Mouse (Mus musculus): Measurements from ENCODE around the gene Cyp2g1.
"Not testable (repeated sequence)": the region's sequence is repeated elsewhere in the genome, so short reads cannot be mapped to it uniquely, and the experiment has no call there.

The Cyp2g1 gene

DNA sequence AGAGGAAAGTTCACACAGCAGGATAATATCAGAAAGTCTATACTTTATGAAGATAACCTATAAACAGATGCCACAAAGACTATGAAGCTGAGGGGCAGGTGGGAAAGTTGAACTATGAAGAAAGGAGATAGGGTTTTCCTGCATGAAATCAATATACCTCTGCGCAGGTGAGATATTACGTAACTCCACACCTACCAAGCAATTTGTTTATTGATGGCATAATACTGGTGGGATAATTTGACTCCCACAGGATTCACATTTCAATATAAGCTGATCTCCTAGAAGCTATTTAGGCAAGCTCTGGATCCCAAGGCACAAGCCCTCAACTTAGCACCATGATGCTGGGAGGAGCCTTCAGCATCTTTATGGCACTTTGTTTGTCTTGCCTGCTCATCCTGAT is at the start of gene Cyp2g1:
Gene Cyp2g1 (plus strand): TSS at position 301 of the 400 bp plus-strand sequence.
- no peak for DNase-seq (ENCODE audit: low spot score in 2 of 2)

DNA sequence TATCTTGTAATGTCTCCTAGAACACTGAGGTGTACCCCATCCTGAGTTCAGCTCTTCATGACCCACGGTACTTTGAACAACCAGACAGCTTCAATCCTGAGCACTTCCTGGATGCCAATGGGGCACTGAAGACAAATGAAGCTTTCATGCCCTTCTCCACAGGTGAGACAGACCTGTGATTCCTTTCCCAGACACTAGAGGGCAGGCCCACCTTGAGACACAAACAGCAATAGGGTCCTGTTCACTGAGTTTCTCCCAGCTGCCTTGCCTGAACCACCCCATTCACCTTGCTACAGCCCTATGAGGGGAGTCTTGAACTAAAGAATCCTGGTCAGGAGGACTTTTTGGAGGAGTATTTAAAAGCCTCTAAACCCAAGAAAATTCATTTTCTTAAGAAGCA is 41.6 kb upstream of the Cyp2g1 start:
- no peak for DNase-seq (ENCODE audit: low spot score in 2 of 2)

DNA sequence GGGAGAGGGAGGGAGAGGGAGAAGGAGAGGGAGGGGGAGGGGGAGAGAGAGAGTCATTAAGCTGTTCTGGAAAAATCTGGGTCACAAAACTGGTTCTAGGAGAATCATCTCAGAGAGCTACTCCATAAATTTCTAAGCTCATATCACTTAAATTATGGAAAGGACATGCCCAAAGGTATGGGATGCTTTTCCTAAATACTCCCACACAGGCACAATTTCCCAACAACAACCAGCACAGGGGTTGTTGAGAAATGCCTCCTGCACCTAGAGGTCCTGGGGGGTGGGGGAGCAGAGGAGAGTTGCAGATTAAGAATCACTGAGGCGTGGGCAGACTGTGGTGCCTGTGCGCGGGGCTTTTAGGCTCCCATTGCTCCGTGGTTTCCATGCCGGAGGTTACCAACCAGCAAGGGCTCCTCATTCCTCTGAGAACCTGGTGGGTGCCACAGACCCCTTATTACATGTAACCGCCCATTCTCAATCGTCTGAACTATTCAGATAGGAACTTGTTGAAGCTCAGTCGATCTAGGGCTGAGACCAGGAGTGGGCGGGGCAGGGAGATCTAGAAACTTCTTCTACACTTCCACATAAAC is 38.7 kb upstream of the Cyp2g1 start:
- no peak for DNase-seq (ENCODE audit: low spot score in 2 of 2)

DNA sequence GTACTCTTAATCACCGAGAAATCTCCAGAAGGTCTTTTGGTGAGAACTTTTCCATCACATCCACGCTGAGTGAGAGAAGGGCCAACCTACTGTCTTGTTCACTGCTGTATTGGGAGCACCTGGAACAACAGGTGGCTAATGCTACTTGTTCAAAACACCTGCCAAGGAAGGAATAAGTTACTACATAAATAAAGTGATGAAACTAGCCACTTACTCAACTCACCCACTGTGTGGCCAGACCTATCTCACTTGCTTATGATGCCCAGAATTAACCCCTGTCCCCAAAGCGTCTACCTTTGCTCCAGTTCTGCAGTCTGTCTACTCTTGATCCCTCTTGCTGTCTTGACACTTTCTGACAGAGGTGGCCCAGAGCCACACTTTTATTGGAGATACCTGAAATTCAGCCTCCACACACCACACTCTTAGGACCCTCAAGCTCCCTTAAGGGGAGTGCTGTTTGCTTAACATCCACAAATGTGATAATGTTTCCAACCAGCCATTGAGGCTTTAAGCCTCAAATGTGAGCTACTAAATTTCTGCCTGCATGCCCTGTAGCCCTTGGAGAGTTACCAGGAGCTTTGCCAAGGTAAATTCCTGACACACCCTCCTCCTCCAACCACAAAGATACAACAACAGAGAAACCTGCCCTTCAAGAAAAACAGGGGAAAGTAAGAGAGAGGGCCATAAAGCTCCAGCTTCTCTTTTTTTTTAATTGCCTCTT is 35.7 kb upstream of the Cyp2g1 start:
- no peak for DNase-seq (ENCODE audit: low spot score in 2 of 2)

DNA sequence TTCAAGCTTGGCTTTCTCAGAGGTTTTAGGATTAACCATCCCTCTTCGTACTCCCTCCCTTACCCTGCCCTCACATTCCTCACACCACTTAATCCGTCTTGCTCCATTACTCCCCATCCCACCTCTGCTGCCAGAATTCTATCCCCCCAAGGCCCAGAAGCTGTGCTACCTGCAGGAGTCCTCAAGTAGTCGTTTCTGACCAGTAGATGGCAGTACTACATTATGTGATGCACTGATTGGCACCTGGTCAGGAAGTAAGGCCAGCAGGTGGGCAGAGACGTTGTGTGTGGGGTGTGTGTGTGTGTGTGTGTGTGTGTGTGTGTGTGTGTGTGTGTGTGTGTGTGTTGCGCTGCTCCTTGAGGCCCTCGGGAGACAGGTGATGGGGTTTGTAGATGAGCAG is 32.8 kb upstream of the Cyp2g1 start:
- DNase-seq (ENCODE audit: low spot score in 2 of 2) = no peak

DNA sequence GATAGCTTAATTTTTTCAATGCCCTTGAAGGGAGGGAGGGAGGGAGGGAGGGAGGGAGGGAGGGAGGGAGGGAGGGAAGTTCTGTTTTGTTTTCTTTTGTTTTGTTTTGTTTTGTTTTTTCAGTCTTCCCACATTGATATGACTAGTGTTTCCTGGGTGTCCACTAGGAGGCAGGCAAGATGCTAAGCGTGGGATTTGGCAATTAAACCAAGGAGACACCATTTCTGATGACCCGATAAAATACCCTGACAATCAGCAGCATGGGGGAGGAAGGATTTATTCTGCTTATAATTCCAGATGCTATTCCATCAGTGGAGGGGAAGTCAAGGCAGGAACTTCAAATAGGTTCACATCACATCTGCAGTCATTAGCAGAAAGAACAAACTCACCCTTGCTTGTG is 30.9 kb upstream of the Cyp2g1 start:
- DNase-seq (ENCODE audit: low spot score in 2 of 2) = no peak

DNA sequence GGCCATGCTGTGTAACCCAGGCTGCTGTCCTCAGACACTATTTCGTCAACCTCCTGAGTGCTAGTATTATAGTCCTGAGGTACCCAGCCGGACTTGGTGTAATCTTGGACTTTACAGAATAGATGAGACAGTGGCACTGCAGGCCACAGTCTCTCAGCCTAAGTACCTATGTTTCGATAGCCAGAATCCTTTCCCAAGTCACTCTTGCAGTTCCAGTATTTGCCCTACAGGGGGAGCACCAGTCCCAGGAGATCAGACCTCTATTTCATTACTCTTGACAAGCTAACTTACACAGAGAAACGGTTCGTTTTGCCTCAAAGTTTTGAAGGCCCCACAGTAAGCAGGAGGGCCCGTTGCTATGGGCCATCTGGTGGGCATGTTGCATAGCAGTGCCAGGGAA is 30.2 kb upstream of the Cyp2g1 start:
- peak; percentile 24 to 25 for DNase-seq (ENCODE audit: low spot score in 2 of 2)

DNA sequence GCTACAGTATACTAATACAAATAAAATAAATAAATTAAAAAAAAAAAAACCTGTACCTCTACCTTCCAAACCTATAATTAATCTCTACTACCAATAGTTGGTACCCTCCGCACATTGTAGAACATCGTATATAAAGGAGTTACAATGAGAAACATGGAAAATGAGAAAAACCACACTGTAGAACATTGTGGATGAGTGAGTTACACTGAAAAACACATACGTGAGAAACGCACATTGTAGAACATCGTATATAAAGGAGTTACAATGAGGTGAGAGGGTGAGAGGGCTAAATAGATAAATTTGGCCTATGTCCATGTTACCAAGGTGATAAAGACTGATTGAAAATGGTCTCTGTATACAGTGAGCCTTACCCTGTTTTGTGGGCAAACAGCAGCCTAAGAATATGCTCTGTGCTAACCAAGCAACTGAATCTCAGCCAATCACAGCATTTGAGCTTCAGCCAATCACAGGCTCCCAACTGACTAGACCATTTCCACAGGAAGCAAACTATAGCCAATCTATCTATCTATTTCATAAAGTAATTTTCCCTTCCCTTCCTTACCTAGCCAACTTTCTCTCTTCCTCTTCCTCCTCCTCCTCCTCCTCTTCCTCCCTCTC is 28.8 kb upstream of the Cyp2g1 start:
- no peak for DNase-seq (ENCODE audit: low spot score in 2 of 2)

DNA sequence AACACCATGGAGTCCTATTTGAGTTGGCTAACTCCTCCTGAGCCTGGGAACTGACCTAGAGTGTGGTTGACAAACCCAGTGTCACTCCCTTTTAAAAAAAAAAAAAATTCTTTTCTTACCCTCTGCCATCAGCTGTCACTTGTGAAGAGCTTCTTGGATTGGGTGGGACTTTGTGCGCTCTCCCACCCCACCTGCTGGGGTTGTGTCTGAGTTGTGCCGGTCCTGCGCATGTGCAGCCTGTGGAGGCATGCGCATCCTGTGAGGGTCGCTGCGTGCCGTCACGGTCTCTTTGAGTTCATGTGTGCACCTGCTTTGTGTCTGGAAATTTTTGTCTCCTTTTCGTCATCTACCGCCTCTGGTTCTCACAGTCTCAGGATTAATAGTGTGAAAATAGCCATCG is 28.2 kb upstream of the Cyp2g1 start:
- peak; percentile 33 to 40 for DNase-seq (ENCODE audit: low spot score in 2 of 2)

DNA sequence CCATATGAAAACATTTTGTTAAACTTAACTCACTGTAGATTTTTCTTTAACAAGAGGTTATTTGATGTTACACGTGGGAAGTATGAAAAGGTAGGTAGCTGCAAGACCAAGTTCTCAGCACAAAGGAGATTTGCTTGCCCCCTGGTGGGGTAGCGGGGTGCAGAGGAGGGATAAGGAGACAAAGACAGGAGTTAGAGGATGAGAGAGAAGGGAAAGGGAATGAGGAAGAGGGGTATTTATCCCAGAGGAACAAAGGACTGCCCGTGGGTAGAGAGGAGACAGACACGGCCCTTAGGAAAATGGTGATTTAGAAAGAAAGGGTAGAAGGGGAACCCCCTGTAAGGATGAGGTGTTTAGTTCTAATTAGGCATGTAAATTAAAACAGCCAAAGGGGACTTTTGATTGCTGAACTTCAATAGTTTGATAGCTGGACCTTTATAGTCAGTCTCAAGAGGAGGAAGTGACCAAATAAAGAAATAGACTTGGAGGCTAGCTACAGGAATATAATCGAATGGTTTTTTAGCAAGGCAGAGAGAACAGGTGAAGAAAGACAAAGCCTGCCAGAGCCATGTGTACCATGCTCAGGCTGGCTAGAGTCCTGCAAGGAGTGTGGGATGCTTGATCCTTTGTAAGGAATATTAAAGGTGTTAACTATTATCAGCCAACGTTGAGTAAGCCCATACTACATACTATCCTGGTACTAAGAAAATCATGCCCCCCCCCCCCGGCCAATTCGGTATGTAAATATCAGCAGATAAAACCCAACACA is 27.5 kb upstream of the Cyp2g1 start:
- no peak for DNase-seq (ENCODE audit: low spot score in 2 of 2)

DNA sequence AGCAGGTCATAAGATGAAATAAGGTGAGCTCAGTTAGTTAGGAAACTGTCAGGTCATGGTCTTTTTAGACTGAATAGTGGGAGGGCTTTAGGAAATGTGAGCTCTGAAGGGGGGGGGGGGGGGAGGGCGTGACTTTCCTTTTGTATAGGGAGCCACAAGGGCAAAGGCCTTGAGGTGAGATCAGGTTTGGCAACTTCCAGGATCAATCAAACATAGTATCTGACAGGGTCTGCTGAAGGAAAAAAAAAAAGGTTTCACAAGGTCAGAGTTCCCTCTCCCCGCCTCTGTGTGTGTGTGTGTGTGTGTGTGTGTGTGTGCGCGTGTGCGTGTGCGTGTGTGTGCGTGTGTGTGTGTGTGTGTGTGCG is 26.9 kb upstream of the Cyp2g1 start:
- no peak for DNase-seq (ENCODE audit: low spot score in 2 of 2)

DNA sequence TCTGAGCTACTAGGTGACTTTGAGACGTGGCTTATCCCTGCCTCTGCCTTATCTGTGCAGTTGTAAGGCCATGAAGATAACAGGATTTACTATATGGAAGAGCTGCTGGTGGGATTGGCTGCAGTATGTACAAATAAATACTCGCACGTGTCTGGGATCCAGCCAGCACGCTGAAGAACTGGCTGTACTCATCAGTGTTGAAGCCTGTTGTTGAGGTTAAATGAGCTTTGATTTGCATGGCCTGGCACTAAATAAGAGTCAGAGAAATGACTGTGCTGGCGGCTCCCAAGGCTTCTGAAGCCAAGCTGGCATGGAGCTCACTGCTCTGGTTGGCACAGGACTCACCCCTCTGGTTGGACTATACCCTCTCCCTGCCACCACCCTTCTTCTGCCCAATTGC is 25.5 kb upstream of the Cyp2g1 start:
- DNase-seq (ENCODE audit: low spot score in 2 of 2) = no peak

DNA sequence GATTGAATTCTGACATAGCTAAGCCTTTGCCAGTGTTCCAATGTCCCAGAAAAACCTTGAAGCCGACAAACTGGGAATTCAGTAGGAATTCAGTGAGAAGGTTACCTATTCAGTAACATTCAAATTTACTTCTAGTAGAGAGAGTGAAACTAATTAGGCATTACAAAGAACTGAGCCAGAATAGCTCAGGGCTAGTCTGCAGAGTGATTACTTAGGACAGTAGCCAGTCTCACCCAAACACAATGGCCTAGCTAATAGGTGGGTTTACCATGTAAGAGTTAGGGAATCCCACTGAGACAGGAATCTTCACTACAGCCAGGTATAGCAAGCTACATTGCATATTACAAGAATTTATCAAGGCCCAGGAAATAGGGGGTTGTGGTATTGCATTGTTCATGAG is 22.7 kb upstream of the Cyp2g1 start:
- not testable (repeated sequence) for DNase-seq (ENCODE audit: low spot score in 2 of 2)

DNA sequence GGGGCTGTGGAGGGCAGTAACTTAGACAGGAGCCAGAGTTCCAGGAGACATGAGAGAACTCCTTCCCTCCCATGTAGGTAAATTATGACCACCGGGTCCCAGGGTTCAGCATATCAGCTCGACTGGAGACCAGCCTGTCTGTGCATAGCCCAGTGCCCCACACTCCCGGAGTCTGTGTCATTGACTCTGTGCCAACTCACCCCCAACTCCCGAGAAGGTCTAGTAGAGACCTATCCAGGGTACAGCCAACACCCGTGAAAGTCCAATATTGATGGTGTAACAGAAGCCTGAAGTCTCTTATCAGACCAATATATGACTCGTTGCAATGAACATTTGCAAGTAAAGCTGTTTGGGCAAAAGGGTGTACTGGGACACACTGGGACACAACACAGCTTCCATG is 18.7 kb upstream of the Cyp2g1 start:
- DNase-seq (ENCODE audit: low spot score in 2 of 2) = no peak

DNA sequence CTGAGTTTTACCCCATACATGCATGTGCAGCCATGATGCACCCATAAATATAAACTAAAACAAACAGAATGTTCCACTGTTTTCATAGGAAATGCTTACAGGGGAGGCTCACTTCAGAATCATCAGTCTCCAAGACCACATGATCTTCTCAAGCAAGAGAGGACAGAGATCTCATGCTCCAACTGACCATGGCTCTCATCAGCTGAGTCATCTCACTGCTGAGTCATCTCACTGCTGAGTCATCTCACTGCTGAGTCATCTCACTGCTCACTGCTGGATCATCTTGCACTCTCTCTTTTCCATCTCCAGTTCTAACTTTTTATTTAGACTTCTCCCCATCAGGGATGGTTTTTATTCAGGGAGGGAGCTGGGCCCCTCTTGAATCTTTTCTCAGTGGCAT is 8.6 kb upstream of the Cyp2g1 start:
- no peak for DNase-seq (ENCODE audit: low spot score in 2 of 2)

DNA sequence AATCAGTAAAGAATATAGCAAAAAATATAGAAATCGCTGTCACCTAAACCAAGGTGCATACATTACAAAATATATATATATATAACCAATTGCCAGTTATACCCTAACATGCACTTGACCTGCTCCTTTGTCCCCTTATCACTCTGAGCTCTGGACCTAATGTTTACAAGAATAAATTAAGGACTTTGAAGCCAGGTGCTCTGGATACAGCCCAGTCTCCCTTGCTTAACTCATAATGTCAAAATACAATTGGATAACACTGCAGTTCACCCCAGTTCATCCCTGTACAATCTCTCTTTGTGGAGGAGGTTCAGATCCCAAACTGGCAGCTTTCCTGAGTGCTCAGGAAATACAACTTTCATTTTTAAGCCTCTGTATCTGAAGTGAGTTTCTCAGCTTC is 7.7 kb upstream of the Cyp2g1 start:
- DNase-seq (ENCODE audit: low spot score in 2 of 2) = no peak

DNA sequence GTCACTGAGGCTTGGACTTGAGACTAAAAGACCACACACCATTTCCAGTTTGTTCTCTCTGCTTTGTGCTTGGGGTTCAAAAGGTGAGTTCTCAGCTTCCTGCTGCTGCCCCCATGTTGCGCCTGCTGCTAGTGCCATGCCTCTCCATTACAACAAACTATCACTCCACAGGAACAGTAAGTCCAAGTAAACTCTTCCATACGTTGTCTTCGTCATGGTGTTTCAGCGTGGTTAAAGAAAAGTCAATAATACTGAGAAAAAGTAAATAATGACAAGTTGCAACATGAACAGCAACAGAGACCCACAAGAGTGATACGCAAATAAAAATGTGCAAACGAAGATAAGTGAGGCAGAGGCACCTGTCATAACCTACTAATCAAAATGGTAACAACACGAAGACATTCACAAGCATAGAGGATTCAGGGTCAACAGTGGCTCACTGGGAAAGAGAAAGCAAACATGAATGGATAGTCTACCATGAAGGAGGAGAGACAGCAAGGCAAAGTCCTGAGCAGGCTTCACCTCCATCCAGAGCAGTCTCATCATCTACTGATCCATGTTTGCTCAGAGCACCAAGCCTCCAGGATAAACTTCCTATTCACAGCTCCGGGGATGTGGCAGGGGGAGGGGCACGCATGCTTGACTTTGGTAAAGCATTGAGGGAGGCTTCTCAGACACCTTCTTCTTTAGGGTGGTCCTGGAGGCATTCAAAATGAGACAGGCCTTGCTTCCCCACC is 23.0 kb downstream of the Cyp2g1 start:
- not testable (repeated sequence) for DNase-seq (ENCODE audit: low spot score in 2 of 2)

DNA sequence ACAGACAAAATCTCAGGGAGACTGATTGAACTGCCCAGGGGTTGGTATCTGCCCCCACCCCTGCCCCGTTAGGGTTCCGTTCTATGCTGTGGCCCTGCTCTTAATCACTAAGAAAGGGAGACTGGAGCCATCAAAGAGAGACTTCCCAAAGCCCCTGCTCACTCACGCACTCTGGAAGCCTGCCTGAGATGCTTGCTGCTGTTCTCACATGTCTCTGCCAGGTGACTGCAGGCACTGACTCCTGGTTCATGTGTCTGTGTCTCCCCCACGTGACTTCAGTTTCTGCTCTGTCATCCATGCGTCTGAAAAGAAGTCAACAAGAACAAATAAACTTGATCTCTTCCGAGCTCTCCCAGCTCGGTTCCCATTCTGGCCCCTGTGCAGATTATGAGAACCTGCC is 24.0 kb downstream of the Cyp2g1 start:
- not testable (repeated sequence) for DNase-seq (ENCODE audit: low spot score in 2 of 2)

DNA sequence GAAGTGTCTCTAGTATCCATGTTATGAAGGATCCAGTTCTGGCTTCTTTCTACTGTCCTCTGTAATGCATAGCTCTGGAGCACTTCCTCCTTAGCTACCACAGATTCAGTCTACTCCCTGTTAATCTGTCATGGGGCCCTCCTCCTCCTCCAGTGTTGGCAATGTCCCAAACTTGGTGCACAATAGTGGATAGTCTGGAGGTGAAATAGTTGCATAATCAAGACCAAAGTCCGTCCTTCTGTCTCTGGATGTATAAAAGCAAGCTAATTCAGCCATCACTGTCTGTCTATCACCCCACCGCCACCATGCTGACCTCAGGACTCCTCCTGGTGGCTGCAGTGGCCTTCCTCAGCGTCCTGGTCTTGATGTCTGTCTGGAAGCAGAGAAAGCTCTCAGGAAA is 26.4 kb downstream of the Cyp2g1 start, which contains the start of gene Cyp2a5:
Gene Cyp2a5 (plus strand): TSS at position 247 of the 400 bp plus-strand sequence.
- not testable (repeated sequence) for DNase-seq (ENCODE audit: low spot score in 2 of 2)

DNA sequence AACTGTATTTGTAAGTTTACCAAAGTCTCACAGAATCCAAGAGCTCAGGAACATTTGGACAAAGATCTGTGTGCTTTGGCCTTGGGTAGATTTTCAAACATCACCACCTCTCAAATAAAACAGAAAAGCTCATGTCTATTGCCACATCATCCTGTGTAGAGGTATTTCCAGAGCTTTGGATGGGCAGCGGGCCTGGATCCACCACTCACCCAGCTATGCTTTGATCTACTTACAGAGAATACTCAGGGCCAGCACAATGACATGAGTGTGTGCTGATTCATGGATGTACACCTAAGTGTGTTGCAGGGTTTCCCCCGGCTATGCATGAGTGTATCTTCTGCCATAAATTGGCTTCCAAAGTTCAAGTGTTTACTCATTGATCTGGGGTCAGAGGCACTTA is 34.7 kb downstream of the Cyp2g1 start:
- not testable (repeated sequence) for DNase-seq (ENCODE audit: low spot score in 2 of 2)

DNA sequence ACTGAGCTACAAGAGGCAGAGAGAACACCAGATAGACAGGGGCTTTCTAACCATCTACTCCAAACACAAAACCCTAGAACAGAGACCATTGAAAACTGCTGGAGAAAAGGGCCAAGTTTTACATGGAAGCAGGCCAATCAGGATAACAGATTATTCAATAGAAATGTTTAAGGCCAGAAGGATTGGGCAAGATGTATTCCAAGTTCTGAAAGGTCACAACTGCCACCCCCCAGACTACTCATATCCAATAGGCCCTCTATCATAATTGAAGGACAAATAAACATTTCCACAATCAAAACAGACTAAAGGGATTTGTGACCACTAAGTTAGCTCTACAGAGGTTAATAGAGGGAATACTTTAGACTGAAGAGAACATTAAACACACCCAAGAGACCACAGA is 41.4 kb downstream of the Cyp2g1 start:
- not testable (repeated sequence) for DNase-seq (ENCODE audit: low spot score in 2 of 2)
